Mouse (Mus musculus): ENCODE results near the gene Chrna4. TPM values are rescaled to one million over a fixed set of nuclear protein-coding genes. Genes with fewer than 3 reads are reported as not detected.

The Chrna4 gene
- polyA plus RNA-seq, 1 experiment from 2014 or later: 2.2 TPM

Other genes starting within 250 kb of the Chrna4 start
- gene Ythdf1, start 122.6 kb downstream of the Chrna4 start, polyA plus RNA-seq (2014; fragmentation: Nextera tagmentation; extraction: Ambion mirVana): 27.1 and 35.3 TPM in 2 replicates
- 0.17 TPM in 1 of 2 replicates, not detected in the other for gene Birc7, start 114.5 kb downstream of the Chrna4 start, polyA plus RNA-seq (2014; fragmentation: Nextera tagmentation; extraction: Ambion mirVana)
- gene Nkain4, start 88.8 kb downstream of the Chrna4 start, polyA plus RNA-seq (2014; fragmentation: Nextera tagmentation; extraction: Ambion mirVana): 66.2 and 72.2 TPM in 2 replicates
- 90.4 and 95.0 TPM in 2 replicates for gene Arfgap1, start 76.3 kb downstream of the Chrna4 start, polyA plus RNA-seq (2014; fragmentation: Nextera tagmentation; extraction: Ambion mirVana)
- gene Col20a1, start 57.0 kb downstream of the Chrna4 start, polyA plus RNA-seq (2014; fragmentation: Nextera tagmentation; extraction: Ambion mirVana): 0.53 and 1.1 TPM in 2 replicates
- gene Kcnq2, start 91.8 kb upstream of the Chrna4 start, polyA plus RNA-seq (2014; fragmentation: Nextera tagmentation; extraction: Ambion mirVana): 3.0 TPM in 2 replicates
- 0.23 and 0.28 TPM in 2 replicates for gene Eef1a2, start 113.5 kb upstream of the Chrna4 start, polyA plus RNA-seq (2014; fragmentation: Nextera tagmentation; extraction: Ambion mirVana)
- gene Ppdpf, start 143.7 kb upstream of the Chrna4 start, polyA plus RNA-seq (2014; fragmentation: Nextera tagmentation; extraction: Ambion mirVana): 354 and 378 TPM in 2 replicates
- not detected in 2 replicates for gene Ptk6, start 159.2 kb upstream of the Chrna4 start, polyA plus RNA-seq (2014; fragmentation: Nextera tagmentation; extraction: Ambion mirVana)
- gene Srms, start 169.6 kb upstream of the Chrna4 start, polyA plus RNA-seq (2014; fragmentation: Nextera tagmentation; extraction: Ambion mirVana): 0.15 TPM in 1 of 2 replicates, not detected in the other
- 0.29 and 0.36 TPM in 2 replicates for gene Fndc11, start 176.5 kb upstream of the Chrna4 start, polyA plus RNA-seq (2014; fragmentation: Nextera tagmentation; extraction: Ambion mirVana)
- 1.5 and 1.9 TPM in 2 replicates for gene Helz2, start 198.5 kb upstream of the Chrna4 start, polyA plus RNA-seq (2014; fragmentation: Nextera tagmentation; extraction: Ambion mirVana)
- gene Gmeb2, start 244.5 kb upstream of the Chrna4 start, polyA plus RNA-seq (2014; fragmentation: Nextera tagmentation; extraction: Ambion mirVana): 14.6 and 15.4 TPM in 2 replicates

Data from stomach, embryonic 14.5 days (tissue).